Mouse (Mus musculus): ENCODE measurements around the gene Irak3. TPM values are rescaled to one million over a fixed set of nuclear protein-coding genes. Genes with fewer than 3 reads are reported as not detected.
"Not testable (repeated sequence)": the region's sequence is repeated elsewhere in the genome, so short reads cannot be mapped to it uniquely, and the experiment has no call there.

Irak3 gene
- under 1 TPM; 0.30 to 0.73 TPM for total RNA-seq (2021)

DNA sequence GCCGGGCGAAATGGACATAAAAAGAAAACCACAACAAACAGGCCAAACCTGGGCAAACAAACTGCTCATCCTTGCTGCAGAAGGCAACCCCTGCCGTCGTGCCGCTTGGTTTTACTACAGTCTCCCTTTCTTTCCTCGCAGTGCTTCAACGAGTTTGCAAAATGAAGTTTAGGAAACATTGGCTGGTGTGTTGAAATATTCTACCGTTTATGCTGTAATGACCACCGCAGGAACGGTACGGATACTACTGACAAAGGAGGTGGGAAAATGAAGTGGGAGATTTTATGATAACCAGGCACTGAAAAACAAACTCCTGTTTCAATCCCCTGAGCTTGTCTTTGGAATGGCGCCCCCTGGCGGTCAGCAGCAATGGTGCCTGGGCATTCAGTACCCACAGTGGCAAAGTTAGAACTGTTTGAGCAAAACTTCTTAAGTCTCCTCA is at the start of gene Irak3:
Irak3 (minus strand) TSS at position 170 of the 442 bp plus-strand sequence.
- intact Hi-C loops (cut with DNase I), result loop anchor here (10.0 kb wide), 1 partner anchor 397 kb away; no protein-coding TSS in a partner anchor
- DNase-seq (ENCODE audit: extremely low spot score in 1 of 2, low spot score in 2 of 2), result peak; percentile 43 to 86

DNA sequence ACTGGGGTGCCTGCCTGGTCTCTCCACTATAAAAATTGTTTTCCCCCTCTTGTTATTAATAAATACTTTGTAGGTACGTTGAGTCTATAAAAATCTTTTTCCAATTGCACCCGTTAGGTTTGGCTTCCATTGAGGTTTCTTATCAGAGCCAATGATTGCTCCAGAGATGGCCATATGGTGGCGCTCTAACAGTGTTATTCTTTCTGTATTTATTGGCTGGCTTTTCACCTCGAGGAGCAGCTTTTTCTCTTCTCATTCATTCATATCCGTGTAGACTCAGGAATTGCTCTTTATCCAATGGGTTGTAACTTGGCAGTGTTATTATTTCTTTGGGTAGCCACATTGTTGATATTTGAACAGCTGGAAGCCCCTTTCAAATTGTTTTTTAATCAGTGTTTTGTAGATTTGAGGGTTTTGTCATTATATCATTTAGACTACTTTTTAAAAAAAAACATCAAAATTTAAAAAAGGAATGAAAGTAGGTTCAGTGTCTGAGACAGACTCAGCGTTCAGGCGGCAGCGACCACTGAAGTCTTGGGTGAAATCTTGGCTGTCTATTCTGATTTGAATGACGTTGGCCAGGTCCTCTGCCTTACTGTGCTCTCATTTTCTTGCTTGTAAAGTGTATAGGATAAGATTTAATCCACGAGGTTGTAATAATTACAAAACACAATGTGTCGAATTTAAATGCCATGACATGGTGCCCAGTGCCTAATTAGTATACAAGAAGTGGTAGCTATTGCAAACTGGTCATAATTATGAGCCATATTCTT is 49.2 kb upstream of the Irak3 start:
- intact Hi-C loops (cut with DNase I), result no loop called here
- no peak for DNase-seq (ENCODE audit: extremely low spot score in 1 of 2, low spot score in 2 of 2)

DNA sequence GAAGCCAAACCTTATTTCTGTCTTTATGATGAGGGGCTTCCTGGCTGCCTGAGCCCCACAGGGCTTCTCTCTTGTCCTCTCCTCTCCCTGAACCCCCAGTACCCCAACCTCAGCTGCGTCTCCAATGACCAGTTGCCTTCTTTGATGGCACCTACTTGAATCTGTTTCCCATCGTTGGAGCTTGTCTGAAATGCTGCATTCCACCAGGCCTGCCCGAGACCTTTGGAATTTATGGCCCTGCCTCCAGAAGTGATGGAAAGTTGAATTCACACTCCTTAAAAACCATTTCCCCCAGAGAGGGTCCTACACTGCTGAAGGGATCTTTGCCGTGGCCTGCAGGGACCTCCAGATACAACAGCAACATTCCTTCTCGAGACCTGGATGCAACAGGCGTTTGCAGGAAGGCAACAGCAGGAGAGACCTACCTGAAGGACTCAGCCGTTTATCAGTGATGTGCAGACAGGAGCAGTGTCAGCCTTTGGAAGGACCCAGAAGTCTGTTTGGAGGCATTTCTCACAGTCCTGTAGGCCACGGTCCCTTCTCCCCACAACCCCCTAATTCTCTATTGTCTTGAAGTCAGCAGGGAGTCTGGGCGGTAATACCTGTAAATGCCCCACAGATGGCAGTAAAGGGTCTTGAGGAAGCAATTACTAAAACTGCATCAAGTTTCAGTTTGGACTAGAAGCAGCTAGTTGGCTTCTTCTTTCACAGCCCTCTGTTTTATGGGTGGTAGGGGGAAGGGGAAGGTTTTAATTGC is 45.2 kb upstream of the Irak3 start:
- peak; percentile 30 to 54 for DNase-seq (ENCODE audit: extremely low spot score in 1 of 2, low spot score in 2 of 2)
- intact Hi-C loops (cut with DNase I), result loop anchor here (5.0 kb wide), 3 partner anchors 615 to 1010 kb away; no protein-coding TSS in a partner anchor

DNA sequence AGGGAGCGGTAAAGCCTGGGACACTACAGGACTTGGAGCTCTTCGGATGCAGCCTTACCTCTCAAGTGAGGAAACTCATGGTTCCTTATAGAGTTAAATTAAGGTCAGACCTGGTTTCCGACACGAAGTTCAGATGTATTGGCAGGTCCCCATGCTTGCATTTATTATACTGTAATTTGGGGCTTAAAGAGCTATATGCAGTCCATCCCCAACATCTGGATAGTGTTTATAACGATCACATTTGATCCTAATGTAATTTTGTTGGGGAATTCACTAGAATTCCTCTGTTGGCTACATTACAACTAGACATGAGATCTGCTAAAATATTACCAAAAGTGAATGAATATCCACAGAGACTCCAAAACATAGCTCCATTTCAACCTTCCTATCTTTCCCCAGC is 43.8 kb upstream of the Irak3 start:
- no peak for DNase-seq (ENCODE audit: extremely low spot score in 1 of 2, low spot score in 2 of 2)
- intact Hi-C loops (cut with DNase I), result loop anchor here (5.0 kb wide), 3 partner anchors 617 to 1012 kb away; no protein-coding TSS in a partner anchor

DNA sequence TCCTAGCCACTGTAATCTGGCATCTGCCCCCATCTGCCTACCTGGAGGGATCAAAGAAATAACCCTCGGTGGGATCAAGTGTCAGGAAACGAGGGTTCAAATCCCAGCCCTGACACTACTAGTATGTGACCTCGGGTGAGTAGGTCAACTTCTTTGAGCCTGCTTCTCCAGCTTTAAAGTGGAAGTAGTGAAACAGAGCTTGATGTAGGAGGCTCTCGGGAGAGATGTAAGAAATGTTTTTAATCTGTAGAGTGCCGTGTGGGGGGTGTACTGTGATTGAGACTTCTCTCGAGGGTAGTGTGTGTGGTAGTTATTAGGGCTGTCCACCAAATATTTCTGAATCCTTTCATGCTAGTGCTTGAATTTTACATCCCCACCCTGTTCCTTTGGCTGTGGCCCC is 40.5 kb upstream of the Irak3 start:
- no peak for DNase-seq (ENCODE audit: extremely low spot score in 1 of 2, low spot score in 2 of 2)
- intact Hi-C loops (cut with DNase I), result no loop called here

DNA sequence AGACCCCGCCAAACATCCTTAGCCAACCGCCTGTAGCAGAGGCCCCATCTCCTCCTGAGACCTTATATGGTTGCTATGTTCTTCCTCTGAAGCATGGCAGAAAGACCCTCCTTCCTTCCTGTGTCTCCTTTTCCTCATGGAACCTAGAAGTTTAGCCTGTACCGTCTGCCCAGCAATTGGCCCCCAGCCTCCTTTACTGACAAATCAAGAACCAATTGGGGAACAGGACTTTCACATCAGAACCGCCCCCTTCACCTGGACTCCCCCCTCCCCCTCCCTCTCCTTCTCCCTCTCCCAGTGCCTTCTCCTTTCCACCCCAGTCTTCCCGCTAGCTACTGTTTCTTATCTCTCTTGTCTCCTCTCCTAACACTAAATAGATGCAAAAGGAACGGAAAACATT is 37.5 kb upstream of the Irak3 start:
- DNase-seq (ENCODE audit: extremely low spot score in 1 of 2, low spot score in 2 of 2), result no peak
- intact Hi-C loops (cut with DNase I), result no loop called here

DNA sequence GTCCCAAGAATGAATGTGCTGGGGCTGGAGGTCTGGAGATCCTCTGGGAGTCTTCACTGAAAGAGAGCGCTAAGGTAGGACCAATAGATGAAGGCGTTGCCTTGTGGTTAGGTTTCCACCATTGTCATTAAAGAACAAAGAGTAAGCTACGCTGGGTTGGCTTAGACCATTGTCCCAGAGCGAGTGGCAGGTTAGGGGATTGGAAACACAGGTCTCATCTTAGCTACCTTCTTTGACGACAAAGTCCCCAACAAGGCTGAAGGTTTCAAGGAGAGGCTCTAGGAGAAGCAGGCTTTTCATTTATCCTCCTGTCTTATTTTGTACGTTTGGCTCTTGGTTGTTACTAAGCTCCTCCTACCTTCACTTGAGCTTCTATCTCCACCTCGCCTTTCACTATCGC is 36.3 kb upstream of the Irak3 start:
- intact Hi-C loops (cut with DNase I), result no loop called here

DNA sequence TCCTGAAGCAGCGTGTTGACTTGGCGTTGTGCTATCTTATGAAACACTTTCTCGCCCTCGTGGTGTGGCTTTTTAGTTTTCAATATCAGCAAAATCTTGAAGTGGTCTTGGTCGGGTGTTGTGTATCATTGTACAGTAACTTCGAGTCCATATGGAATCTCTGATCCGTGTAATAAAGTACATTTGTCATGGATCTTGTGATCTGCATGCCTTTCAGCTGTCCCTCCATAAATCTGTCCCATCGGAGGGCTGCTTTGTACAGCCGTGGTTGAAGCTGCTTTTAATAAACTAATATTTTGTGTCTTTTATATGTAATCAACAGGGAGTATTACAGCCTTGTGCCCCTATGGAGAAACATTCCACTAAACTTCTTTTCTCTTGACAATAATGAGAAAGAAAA is 34.9 kb upstream of the Irak3 start:
- intact Hi-C loops (cut with DNase I), result no loop called here
- DNase-seq (ENCODE audit: extremely low spot score in 1 of 2, low spot score in 2 of 2), result no peak

More for the DNA sequence above, 36.3 kb upstream of the Irak3 start:
- DNase-seq (ENCODE audit: extremely low spot score in 1 of 2, low spot score in 2 of 2), result no peak

DNA sequence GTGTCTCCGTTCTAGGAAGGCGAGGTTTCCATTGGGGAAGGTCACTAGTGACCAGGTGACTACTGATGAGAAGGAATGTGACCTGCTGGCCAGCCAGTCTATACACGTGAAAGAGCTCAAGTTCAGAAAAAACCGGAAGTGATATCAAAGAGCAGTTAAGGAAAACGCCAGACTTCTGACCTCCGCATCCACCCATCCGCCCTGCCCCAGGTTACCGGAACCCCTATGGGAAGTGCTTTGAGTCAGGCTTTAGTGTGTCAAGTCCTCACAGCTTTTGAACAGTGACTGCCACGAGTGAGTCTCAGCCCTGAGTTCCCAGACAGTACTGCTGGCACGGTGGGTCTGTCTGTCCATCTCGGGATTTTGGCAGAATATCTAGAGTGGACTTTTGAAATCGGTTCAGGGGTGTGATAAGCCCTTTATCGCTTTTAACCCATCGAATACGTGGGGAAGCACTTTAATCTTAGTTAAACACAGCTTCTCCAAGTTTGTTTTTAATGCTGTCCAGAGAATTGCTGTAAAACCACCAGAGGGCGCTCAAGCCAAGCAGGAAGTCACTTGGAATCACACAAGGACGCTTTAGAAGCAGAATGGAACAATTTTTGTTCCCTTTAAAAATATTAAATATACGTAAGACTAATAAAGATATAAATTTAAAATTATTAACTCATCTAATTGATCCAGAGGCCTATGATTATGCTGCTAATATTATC is 31.9 kb upstream of the Irak3 start:
- intact Hi-C loops (cut with DNase I), result no loop called here
- DNase-seq (ENCODE audit: extremely low spot score in 1 of 2, low spot score in 2 of 2), result peak; percentile 56 to 59

DNA sequence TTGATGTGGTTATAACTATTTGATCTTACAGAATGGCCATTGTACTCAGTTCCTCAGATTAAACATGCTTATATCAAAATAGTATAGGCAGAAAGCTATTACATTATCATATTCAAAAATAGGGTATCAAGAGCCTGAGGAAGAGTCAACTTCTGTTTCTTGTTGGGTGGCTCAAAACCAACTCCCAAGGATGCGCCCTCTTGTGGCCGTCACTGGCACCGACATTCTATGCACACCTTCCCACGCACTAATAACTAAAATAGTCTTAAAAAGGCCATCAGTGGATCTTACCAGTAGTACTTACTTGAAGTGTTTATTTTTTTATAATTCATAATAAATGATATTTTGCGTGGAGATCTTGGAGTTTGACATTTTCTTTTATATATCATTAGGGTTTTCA is 29.8 kb upstream of the Irak3 start:
- DNase-seq (ENCODE audit: extremely low spot score in 1 of 2, low spot score in 2 of 2), result peak in 1 of 2 experiments; percentile 71
- intact Hi-C loops (cut with DNase I), result no loop called here

DNA sequence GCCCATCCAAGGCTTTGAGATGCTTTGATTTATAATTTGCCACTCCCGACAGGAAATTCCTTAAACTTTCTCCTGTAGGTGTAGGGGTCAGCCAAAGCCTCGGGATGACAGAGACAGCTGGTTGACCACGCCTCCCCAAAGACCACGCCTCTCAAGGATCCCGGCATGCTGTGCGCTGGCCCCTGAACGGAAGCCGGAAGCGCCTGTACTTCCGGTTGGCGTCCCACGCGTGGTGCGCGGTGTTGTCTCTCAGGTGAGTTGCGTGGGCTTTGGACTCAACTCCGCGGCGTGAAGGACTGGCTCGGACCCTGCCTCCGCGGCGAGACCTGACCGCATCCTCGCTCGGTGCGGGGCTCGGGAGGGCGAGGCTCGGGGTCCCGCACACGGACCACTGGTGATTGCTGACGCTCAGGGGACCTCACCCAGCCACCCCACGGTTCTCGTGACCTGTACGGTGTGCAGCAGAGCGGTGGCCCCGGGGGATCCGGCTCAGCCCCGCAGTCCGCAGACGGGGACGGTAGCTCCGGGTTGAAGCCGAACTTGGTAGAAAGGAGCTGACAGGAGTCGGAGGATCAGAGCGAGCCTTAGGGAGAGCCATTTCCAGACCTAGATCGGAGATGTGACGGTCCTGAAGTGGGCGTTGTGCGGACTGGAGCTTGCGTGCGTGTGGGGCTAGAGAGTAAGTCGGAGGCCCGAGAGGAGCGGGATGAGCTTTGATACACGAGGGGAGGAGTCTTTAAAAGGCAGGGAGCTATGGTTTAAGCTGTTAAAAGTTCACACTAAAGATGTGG is 25.1 kb upstream of the Irak3 start, which contains the start of gene Llph:
Llph (plus strand) TSS at position 200 of the 791 bp plus-strand sequence.
- DNase-seq (ENCODE audit: extremely low spot score in 1 of 2, low spot score in 2 of 2), result peak; percentile 74 to 92
- intact Hi-C loops (cut with DNase I), result no loop called here

DNA sequence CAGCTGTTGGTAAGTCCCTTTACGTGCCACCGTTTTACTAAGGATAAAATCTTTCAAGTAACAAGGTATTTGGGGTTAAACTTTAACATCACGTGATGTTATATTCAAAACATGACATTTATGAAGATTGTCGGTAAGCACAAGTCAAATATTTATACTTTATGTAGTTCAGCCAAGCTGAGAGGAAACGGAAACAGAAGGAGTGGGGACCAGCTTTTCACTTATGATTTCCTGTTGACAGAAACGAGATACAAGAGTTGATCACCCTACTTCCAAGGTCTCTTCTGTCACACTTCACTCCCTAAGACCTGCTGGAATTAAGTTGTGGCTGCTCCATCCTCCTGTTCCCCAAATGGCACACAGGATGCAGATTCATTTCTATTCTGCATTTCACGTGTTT is 18.8 kb upstream of the Irak3 start:
- no peak for DNase-seq (ENCODE audit: extremely low spot score in 1 of 2, low spot score in 2 of 2)
- intact Hi-C loops (cut with DNase I), result no loop called here

DNA sequence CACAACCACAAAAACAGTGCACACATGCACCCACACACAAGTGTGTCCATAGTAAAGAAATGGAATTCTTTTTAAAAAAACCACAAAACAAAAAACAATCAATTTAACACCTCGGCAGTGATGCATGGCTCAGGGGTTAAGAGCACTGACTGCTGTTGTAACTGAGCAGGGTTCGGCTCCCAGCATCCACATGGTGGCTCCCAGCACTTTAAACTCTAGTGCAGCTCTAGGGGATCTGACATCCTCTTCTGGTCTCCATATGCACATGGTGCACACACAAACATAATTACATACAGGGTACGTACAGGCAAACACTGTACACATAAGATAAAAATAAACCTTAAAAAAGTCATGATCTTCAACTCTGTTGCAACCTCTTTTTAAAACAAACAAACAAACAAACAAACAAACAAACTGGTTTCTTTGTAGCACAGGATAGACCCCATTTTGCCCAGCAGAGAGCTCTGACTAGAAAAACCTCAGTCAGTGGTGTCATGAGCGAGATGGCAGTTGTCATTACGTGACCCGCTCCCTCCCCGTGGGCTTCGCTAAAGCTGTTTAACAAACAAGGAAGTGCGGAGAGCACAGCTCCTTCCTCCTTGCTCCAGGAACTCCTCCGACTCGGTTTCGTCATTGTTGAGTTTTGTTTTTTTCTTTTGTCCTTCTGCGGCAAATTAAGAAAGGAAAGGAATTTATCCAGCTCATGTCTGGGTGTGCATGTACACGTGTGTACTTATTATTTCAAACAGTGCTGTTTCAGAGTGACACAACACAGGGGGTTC is 17.8 kb upstream of the Irak3 start:
- DNase-seq (ENCODE audit: extremely low spot score in 1 of 2, low spot score in 2 of 2), result peak in 1 of 2 experiments; percentile 26
- intact Hi-C loops (cut with DNase I), result no loop called here

DNA sequence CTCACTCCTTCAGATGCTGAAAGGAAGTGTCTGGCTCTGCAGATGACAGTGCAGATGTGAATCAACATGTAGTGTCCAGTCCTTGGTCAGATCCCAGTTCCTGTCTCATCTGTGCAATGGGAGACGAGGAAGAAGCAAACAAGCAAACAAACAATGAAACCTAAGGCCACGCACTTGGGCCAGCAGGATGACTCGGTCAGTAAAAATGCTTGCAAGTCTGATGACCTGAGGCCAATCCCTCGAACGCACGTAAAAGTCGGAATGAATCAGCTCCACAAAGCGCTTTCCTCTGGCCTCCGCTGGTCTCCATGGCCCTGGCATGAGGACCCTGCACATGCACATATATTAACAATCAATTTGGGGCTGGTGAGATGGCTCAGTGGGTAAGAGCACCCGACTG is 17.1 kb upstream of the Irak3 start:
- intact Hi-C loops (cut with DNase I), result no loop called here
- no peak for DNase-seq (ENCODE audit: extremely low spot score in 1 of 2, low spot score in 2 of 2)

DNA sequence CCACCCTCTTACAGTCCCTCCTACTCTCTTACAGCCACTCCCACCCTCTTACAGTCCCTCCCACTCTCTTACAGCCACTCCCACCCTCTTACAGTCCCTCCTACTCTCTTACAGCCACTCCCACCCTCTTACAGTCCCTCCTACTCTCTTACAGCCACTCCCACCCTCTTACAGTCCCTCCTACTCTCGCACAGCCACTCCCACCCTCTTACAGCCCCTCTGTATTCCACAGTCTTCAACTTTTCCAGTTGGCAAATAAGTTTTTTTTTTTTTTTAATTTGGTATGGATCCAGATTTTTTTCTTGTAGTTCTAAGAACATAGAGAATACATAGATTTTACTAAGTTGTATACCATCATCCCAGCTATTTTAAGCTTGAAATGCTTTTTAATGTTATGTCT is 15.2 kb upstream of the Irak3 start:
- intact Hi-C loops (cut with DNase I); DNase-seq (ENCODE audit: extremely low spot score in 1 of 2, low spot score in 2 of 2): not testable (repeated sequence)

DNA sequence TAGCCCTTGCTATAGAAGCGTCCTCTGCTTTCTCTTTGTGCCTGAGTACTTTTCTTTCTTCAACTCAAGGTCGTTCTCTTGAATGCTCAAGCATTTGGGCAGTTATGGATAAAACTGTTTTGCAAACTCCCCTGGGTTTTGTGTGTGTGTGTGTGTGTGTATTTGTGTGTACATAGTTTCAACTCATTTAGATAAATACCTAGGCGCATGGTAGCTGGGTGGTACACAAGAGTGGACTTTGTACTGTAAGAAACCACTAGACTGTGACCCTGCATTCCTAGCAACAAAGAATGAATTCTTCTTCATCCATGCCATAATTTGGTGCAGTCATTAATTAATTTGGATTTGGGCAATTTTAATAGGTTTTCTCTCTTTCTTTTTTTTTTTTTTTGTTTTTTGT is 8.2 kb upstream of the Irak3 start:
- DNase-seq (ENCODE audit: extremely low spot score in 1 of 2, low spot score in 2 of 2), result no peak
- intact Hi-C loops (cut with DNase I), result no loop called here

DNA sequence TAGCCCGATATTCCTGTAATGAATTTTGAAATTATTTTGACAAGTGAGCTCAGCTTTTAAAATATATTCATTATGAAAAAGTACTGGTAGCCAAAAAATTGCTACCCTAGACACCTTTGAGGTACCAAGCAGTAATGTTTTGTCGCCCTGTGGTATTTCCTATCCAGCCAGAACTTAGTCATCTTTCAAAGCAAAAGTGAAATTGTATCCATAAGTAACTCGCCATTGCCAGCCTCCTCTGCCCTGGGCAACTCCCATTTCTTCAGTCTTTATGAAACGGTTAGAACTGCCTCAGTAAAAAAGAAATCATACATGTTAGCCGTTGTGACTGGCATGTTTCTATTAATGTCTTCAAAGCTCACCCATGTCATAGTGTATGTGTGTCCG is 7.6 kb upstream of the Irak3 start:
- intact Hi-C loops (cut with DNase I), result loop anchor here (10.0 kb wide), 1 partner anchor 405 kb away; no protein-coding TSS in a partner anchor
- DNase-seq (ENCODE audit: extremely low spot score in 1 of 2, low spot score in 2 of 2), result no peak

Measured in left cerebral cortex, postnatal 10 days (tissue).